Mouse (Mus musculus) inflammation-experienced regulatory T-cells (primary cell): Measurements from ENCODE around the gene Olfr575. TPM values are rescaled to one million over a fixed set of nuclear protein-coding genes. Genes with fewer than 3 reads are reported as not detected.

Experiments
- polyA plus RNA-seq, 2 experiments: library from polyadenylated mRNA; unstranded; fragments of 100-300 nt; shearing (Covaris generic); gene quantifications; one replicate each; pipeline ENCODE4 v1.2.1; 2017

Olfr575 gene
- polyA plus RNA-seq: not detected

DNA sequence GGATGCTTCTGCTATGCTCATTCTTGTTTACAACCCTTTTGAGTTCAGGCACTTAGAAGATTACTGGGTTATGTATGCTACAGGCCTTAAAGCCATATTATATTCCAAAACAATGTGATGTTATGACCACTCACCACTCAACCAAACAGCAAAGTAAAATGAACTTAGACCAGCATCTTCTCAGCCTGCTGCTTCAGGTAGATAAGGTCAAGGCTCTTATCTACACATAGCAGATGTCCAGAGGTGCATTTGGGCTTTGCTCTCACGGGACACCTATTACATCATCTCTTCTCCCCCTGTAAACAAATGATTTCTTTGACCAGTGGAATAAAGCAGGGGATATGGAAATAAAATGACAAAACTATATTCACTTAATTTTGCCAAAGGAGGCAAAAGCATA, at the start of gene Olfr575:
TSS of gene Olfr575 (minus strand) at position 183 of the 400 bp plus-strand sequence.

DNA sequence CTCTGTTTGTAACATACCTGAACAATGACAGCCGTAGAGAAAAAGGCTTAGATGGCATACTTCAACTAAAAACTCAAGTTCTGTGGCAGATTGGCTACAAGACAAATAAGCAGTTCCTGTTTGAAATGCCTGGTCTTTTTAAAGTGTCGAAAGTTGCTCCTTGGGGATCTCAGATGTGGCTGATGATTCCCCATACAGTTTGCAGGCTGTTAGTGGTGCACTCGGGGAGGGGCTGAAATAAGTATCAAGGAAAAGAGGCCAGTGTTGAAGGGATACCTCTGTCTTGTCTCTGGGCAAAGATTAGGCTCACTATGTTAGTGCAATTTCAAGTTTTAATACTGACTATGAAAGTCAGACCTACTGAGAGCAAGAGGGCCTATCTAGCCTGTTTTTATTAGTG, 30.6 kb upstream of the Olfr575 start, which contains the start of gene Olfr578:
TSS of gene Olfr578 (minus strand) at position 101 of the 400 bp plus-strand sequence.

DNA sequence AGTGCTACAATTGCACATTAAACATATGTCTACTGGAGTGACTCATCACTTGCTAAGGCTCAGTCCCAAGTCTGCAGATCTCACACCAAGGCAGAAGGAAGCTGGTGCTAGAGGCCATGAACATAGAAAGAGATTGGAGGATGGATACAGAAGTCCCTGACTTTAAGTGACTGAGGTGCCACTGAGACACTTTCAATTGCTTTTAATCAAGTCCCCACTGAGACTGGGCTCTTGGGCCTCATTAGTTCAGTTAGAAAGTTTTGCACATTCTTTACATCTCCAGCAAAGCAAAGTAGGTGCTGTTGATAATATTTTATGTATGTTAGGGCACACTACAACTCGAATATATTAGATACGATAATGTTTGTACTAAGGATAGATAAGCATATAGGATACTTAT, 17.3 kb upstream of the Olfr575 start, which contains the start of gene Olfr577:
TSS of gene Olfr577 (minus strand) at position 101 of the 400 bp plus-strand sequence.

DNA sequence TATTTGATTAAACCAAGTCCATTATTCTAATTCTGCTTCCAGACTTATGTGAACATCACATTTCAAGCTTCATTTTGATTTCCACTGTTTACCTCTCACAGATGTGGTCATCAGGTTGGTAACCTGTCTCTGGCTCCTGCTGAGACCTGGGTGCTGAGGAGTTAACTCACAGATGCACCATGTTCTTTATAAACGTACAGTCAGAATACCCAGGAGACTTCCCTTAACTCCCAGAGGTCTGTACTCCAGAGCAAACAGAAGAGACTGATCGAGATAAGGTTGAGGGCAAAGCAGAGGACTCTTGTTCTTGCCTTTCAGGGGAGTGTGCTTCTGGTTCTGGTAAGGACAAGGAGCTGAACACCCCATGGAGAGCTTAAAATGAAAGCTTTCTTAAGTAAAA, 3.8 kb upstream of the Olfr575 start, which contains the start of gene Olfr576:
TSS of gene Olfr576 (plus strand) at position 301 of the 400 bp plus-strand sequence.

DNA sequence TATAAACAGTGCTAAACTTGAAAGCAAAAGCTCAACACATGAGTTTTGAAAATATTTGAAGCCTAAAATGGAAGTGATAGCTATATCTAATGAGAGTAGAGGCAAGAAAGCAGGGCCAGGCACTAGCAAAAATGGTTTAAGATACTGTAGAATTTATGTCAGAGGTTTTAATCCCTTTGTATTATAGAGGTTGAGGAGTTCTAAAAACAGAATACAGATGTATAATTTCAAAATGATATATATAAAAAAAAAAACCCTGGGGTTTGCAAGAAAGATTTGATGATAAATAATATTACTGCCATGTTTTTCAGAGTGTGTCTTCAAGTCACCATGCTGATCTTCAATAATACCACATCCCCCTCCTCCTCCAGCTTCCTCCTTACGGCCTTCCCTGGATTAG, 10.4 kb downstream of the Olfr575 start, which contains the start of gene Olfr574:
TSS of gene Olfr574 (plus strand) at position 301 of the 400 bp plus-strand sequence.

DNA sequence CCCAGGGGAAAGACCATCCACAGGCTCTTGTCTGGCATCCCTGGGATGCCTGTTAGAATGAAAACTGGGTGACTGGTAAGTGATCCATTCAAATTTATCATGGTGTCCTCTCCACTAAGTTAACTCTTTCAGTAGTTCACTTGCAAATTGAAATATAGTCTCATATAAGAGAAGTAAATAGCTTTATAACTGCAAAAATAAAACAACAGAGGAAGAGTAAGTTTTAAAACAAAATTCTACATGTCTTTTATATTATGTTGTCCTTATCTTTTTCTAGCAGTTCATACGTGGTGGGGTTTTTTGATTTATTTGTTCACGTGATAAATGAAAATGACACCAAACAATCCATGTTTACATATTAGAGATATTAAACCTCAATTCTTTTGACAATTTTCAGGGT, 16.1 kb downstream of the Olfr575 start, which contains the start of gene Olfr573-ps1:
TSS of gene Olfr573-ps1 (minus strand) at position 101 of the 400 bp plus-strand sequence.

DNA sequence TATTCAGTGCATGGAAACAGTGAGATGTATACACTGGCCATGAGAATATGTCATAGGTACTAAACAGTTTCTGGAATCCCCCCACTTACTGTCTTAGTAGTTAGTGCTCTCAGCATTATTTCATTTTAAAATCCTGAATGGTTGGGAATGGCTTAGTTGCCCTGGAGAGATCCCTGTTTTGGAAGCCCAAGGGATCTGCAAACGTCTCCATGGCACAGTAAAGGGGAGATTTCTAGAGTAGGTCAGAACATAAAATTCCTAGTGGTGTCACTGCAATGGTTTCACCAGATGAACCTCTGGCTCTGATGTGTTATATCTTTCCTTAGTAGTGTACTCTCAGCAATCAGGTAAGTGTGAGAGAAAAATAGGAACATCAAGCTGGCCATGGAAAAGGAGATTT, 34.5 kb downstream of the Olfr575 start, which contains the start of gene Olfr572:
TSS of gene Olfr572 (plus strand) at position 301 of the 400 bp plus-strand sequence.

DNA sequence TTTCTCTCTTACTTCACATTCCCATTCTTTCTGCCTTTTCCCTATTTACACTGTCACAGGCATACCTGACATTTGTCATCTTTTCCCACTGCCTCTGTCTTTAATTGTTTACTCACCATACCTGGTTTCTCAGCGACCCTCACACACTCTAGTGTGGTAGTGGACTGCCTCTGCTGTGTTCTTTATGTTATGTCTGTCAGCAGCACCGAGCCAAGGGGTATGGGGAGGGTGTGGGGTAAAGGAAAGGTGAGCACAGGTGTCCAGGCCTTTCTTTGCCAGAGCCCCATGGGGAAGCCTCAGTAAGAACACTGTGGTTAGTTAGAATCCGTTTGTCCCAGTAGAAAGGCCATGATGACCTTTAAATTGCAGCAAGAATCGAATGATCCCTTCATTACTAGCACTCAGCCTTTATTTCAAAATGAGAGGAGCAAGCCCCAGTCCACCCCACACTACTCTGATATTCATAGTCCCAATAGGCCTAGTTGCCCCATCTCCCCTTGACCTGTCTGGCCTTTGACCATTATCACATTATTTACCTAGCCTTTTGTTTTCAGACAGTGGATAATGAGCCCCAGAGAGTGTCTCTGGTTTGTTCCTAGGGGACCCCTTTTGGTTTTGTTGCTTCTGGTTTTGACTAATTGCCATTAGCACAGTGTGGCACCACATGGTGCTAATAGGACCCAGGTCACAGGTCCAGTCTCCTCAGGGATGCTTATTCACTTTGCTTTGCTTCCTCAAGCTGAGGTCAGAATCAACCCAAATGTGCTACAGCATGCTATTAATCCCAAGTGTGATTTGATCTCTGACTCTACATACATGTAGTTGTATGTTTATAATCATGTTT, 41.3 kb downstream of the Olfr575 start, which contains the start of gene Olfr571:
TSS of gene Olfr571 (minus strand) at position 505 of the 844 bp plus-strand sequence.

Other genes starting within 250 kb of the Olfr575 start
- gene Olfr33, start 239.7 kb downstream of the Olfr575 start, polyA plus RNA-seq: not detected
- 1 to 10 TPM in 1 of 2 experiments, not detected in 1; 1.5 TPM for gene Olfr559, start 231.3 kb downstream of the Olfr575 start, polyA plus RNA-seq
- not detected for gene Olfr560, start 199.4 kb downstream of the Olfr575 start, polyA plus RNA-seq
- not detected for gene Olfr78, start 199.3 kb downstream of the Olfr575 start, polyA plus RNA-seq
- not detected for gene Olfr561, start 187.6 kb downstream of the Olfr575 start, polyA plus RNA-seq
- gene Olfr564, start 155.3 kb downstream of the Olfr575 start, polyA plus RNA-seq: under 1 TPM in 1 of 2 experiments, not detected in 1; 0.49 TPM
- not detected for gene Olfr566, start 100.0 kb downstream of the Olfr575 start, polyA plus RNA-seq
- gene Olfr568, start 81.7 kb downstream of the Olfr575 start, polyA plus RNA-seq: under 1 TPM in 1 of 2 experiments, not detected in 1; 0.91 TPM
- gene Olfr569, start 67.9 kb downstream of the Olfr575 start, polyA plus RNA-seq: under 1 TPM in 1 of 2 experiments, not detected in 1; 0.05 TPM
- not detected for gene Olfr570, start 64.2 kb downstream of the Olfr575 start, polyA plus RNA-seq
- gene Olfr571, start 41.2 kb downstream of the Olfr575 start, polyA plus RNA-seq: under 1 TPM in 1 of 2 experiments, not detected in 1; 0.07 TPM
- not detected for gene Olfr572, start 34.4 kb downstream of the Olfr575 start, polyA plus RNA-seq
- under 1 TPM in 1 of 2 experiments, not detected in 1; 0.48 TPM for gene Olfr573-ps1, start 16.2 kb downstream of the Olfr575 start, polyA plus RNA-seq
- not detected for gene Olfr574, start 10.3 kb downstream of the Olfr575 start, polyA plus RNA-seq
- under 1 TPM in 1 of 2 experiments, not detected in 1; 0.13 TPM for gene Olfr576, start 3.9 kb upstream of the Olfr575 start, polyA plus RNA-seq
- under 1 TPM; 0.22 to 0.67 TPM for gene Olfr577, start 17.2 kb upstream of the Olfr575 start, polyA plus RNA-seq
- gene Olfr578, start 30.5 kb upstream of the Olfr575 start, polyA plus RNA-seq: not detected
- not detected for gene Olfr582, start 79.2 kb upstream of the Olfr575 start, polyA plus RNA-seq
- not detected for gene Olfr583, start 92.5 kb upstream of the Olfr575 start, polyA plus RNA-seq
- gene Olfr584, start 123.1 kb upstream of the Olfr575 start, polyA plus RNA-seq: not detected
- gene Olfr585, start 138.9 kb upstream of the Olfr575 start, polyA plus RNA-seq: not detected
- not detected for gene Olfr586, start 166.9 kb upstream of the Olfr575 start, polyA plus RNA-seq
- under 1 TPM in 1 of 2 experiments, not detected in 1; 0.32 TPM for gene Olfr588-ps1, start 182.1 kb upstream of the Olfr575 start, polyA plus RNA-seq
- not detected for gene Olfr589, start 197.6 kb upstream of the Olfr575 start, polyA plus RNA-seq
- 1 to 10 TPM in 1 of 2 experiments, under 1 TPM in 1; 0.42 to 1.0 TPM for gene Olfr591, start 219.6 kb upstream of the Olfr575 start, polyA plus RNA-seq
- under 1 TPM; 0.06 to 0.20 TPM for gene Olfr592, start 226.0 kb upstream of the Olfr575 start, polyA plus RNA-seq